Mouse (Mus musculus) midbrain, embryonic 14.5 days (tissue): ENCODE results near the gene Macrod2. TPM values are rescaled to one million over a fixed set of nuclear protein-coding genes. Genes with fewer than 3 reads are reported as not detected.

ENCODE experiments used
- ATAC-seq: fragments of 200-750 bp; cut with Nextera tagmentation; 2 replicates; pipeline ENCODE4 v1.8.0; 2017; ENCODE audit warnings: moderate number of reproducible peaks, moderate library complexity; ENCODE audit not compliant: low FRiP score, low TSS enrichment
- DNase-seq: peaks from one replicate; pipeline ENCODE4 v3.0.0-alpha.2; 2015
- H3K27ac ChIP-seq: fragments of 300-500 bp; sonication (generic); replicated peaks from 2 replicates; pipeline ENCODE4 v1.5.1; 2014; ENCODE audit warnings: mild to moderate bottlenecking, low read depth, low read length, moderate library complexity
- H3K27me3 ChIP-seq: fragments of 300-500 bp; sonication (generic); 2 replicates; pipeline ENCODE4 v1.6.1; 2014; ENCODE audit warnings: low read length, control low read depth, mixed read lengths; ENCODE audit not compliant: control insufficient read depth, insufficient read depth
- H3K36me3 ChIP-seq: fragments of 300-500 bp; sonication (generic); 2 replicates; pipeline ENCODE4 v1.6.1; 2014; ENCODE audit warnings: low read length, control low read depth; ENCODE audit not compliant: control insufficient read depth, insufficient read depth
- H3K4me1 ChIP-seq: fragments of 300-500 bp; sonication (generic); 2 replicates; pipeline ENCODE4 v1.6.1; 2014; ENCODE audit warnings: mild to moderate bottlenecking, antibody characterized with exemption, low read length, control low read depth; ENCODE audit not compliant: control insufficient read depth, insufficient read depth
- H3K4me2 ChIP-seq: fragments of 300-500 bp; sonication (generic); 2 replicates; pipeline ENCODE4 v1.6.1; 2014; ENCODE audit warnings: mild to moderate bottlenecking, low read length, moderate library complexity
- H3K4me3 ChIP-seq: fragments of 300-500 bp; sonication (generic); replicated peaks from 2 replicates; pipeline ENCODE4 v1.5.1; 2014; ENCODE audit warnings: low read depth, low read length
- H3K9ac ChIP-seq: fragments of 300-500 bp; sonication (generic); replicated peaks from 2 replicates; pipeline ENCODE4 v1.6.1; 2014; ENCODE audit warnings: mild to moderate bottlenecking, low read length, moderate library complexity
- H3K9me3 ChIP-seq: fragments of 300-500 bp; sonication (generic); 2 replicates; pipeline ENCODE4 v1.6.1; 2016; ENCODE audit warnings: low read length, control low read depth, mixed read lengths; ENCODE audit not compliant: control insufficient read depth
- WGBS: fragments of 180-500 bp; shearing (Covaris S2); extraction: QIAGEN DNeasy Blood & Tissue Kit; methylation state at CpG from one replicate; pipeline ENCODE4 v1.1.7; 2014; 5-methylcytosine and 5-hydroxymethylcytosine counted together
- polyA plus RNA-seq: library from polyadenylated mRNA; unstranded; fragments of >200 nt; fragmentation: Nextera tagmentation; extraction: Ambion mirVana; gene quantifications from 2 replicates; pipeline ENCODE4 v1.2.1, GENCODE M21; 2014

The Macrod2 gene
- polyA plus RNA-seq, 1 experiment from 2014 or later = 61.4 TPM

- no peak overlapping the region for H3K4me3 ChIP-seq
- no peak overlapping the region for H3K4me2 ChIP-seq
- H3K9ac ChIP-seq = no peak overlapping the region
- no peaks in the 10 kb centered on the region for H3K27me3 ChIP-seq
- no peaks in the 10 kb centered on the region for H3K9me3 ChIP-seq
- ATAC-seq (no peak), DNase-seq (no peak)
- no peaks in the 10 kb centered on the region for H3K4me1 ChIP-seq
- WGBS = 89% methylated on average over 9 of the region's 9 CpGs
- H3K36me3 ChIP-seq = no peaks in the 10 kb centered on the region
- H3K27ac ChIP-seq = no peak overlapping the region
Observed at GRCm38 (mm10) chr2:140853538-140853937, 458.4 kb downstream of the Macrod2 start.

GRCm38 (mm10) chr2:140861356-140861755 lies 466.2 kb downstream of the Macrod2 start:
- H3K27ac ChIP-seq = no peak overlapping the region
- H3K9ac ChIP-seq = no peak overlapping the region
- no peaks in the 10 kb centered on the region for H3K36me3 ChIP-seq
- ATAC-seq = no peak
- H3K27me3 ChIP-seq = no peaks in the 10 kb centered on the region
- no peaks in the 10 kb centered on the region for H3K9me3 ChIP-seq
- DNase-seq = no peak
- no peak overlapping the region for H3K4me3 ChIP-seq
- H3K4me2 ChIP-seq = no peak overlapping the region
- 73% methylated on average over 1 of the region's 1 CpGs for WGBS
- H3K4me1 ChIP-seq = no peaks in the 10 kb centered on the region

GRCm38 (mm10) chr2:140862736-140863135 lies 467.6 kb downstream of the Macrod2 start:
- Histone ChIP-seq H3K4me2 (no peak overlapping the region), H3K4me1 (no peaks in the 10 kb centered on the region), H3K27ac (no peak overlapping the region), H3K4me3 (no peak overlapping the region), H3K27me3 (no peaks in the 10 kb centered on the region), H3K9ac (no peak overlapping the region), H3K9me3 (no peaks in the 10 kb centered on the region), H3K36me3 (no peaks in the 10 kb centered on the region)
- no peak for ATAC-seq
- no peak for DNase-seq
- WGBS = 82% methylated on average over 4 of the region's 4 CpGs

- no peak overlapping the region for H3K9ac ChIP-seq
- no peaks in the 10 kb centered on the region for H3K4me1 ChIP-seq
- no peak overlapping the region for H3K4me3 ChIP-seq
- no peak overlapping the region for H3K27ac ChIP-seq
- WGBS = 83% methylated on average over 1 of the region's 1 CpGs
- no peaks in the 10 kb centered on the region for H3K27me3 ChIP-seq
- H3K36me3 ChIP-seq = no peaks in the 10 kb centered on the region
- ATAC-seq (no peak), DNase-seq (no peak)
- no peaks in the 10 kb centered on the region for H3K9me3 ChIP-seq
- H3K4me2 ChIP-seq = no peak overlapping the region
Observed at GRCm38 (mm10) chr2:140865636-140866035, 470.5 kb downstream of the Macrod2 start.

GRCm38 (mm10) chr2:140867116-140867515 lies 472.0 kb downstream of the Macrod2 start:
- Histone ChIP-seq H3K27me3 (no peaks in the 10 kb centered on the region), H3K4me3 (no peak overlapping the region), H3K4me1 (no peaks in the 10 kb centered on the region), H3K9ac (no peak overlapping the region), H3K36me3 (no peaks in the 10 kb centered on the region), H3K4me2 (no peak overlapping the region), H3K9me3 (no peaks in the 10 kb centered on the region), H3K27ac (no peak overlapping the region)
- ATAC-seq = no peak
- DNase-seq = no peak
- 95% methylated on average over 5 of the region's 5 CpGs for WGBS

GRCm38 (mm10) chr2:140885176-140885575 lies 490.1 kb downstream of the Macrod2 start:
- H3K9ac ChIP-seq = no peak overlapping the region
- ATAC-seq = no peak
- H3K4me3 ChIP-seq = no peak overlapping the region
- no peaks in the 10 kb centered on the region for H3K36me3 ChIP-seq
- H3K4me1 ChIP-seq = no peaks in the 10 kb centered on the region
- no peak for DNase-seq
- no peak overlapping the region for H3K27ac ChIP-seq
- no peaks in the 10 kb centered on the region for H3K9me3 ChIP-seq
- H3K27me3 ChIP-seq = no peaks in the 10 kb centered on the region
- H3K4me2 ChIP-seq = no peak overlapping the region

- Histone ChIP-seq H3K36me3 (no peaks in the 10 kb centered on the region), H3K9ac (no peak overlapping the region), H3K4me3 (no peak overlapping the region), H3K9me3 (no peaks in the 10 kb centered on the region), H3K4me2 (no peak overlapping the region), H3K27ac (no peak overlapping the region), H3K4me1 (no peaks in the 10 kb centered on the region), H3K27me3 (no peaks in the 10 kb centered on the region)
- no peak for DNase-seq
- ATAC-seq = no peak
Observed at GRCm38 (mm10) chr2:140890683-140891082, 495.6 kb downstream of the Macrod2 start.

- Histone ChIP-seq H3K4me3 (no peak overlapping the region), H3K27ac (no peak overlapping the region), H3K4me2 (no peak overlapping the region), H3K9me3 (no peaks in the 10 kb centered on the region), H3K36me3 (no peaks in the 10 kb centered on the region), H3K9ac (no peak overlapping the region), H3K4me1 (no peaks in the 10 kb centered on the region), H3K27me3 (no peaks in the 10 kb centered on the region)
- no peak for DNase-seq
- ATAC-seq = no peak
- WGBS = 83% methylated on average over 3 of the region's 3 CpGs
Observed at GRCm38 (mm10) chr2:140896396-140897082, 501.4 kb downstream of the Macrod2 start.

- Histone ChIP-seq H3K27me3 (no peaks in the 10 kb centered on the region), H3K27ac (no peak overlapping the region), H3K4me2 (no peak overlapping the region), H3K4me1 (no peaks in the 10 kb centered on the region), H3K36me3 (no peaks in the 10 kb centered on the region), H3K4me3 (no peak overlapping the region), H3K9ac (no peak overlapping the region), H3K9me3 (no peaks in the 10 kb centered on the region)
- DNase-seq (no peak), ATAC-seq (no peak)
- WGBS = 78% methylated on average over 7 of the region's 7 CpGs
Observed at GRCm38 (mm10) chr2:140898408-140898985, 503.4 kb downstream of the Macrod2 start.
